Mouse (Mus musculus): ENCODE results near the gene Ccl27a. TPM values are rescaled to one million over a fixed set of nuclear protein-coding genes. Genes with fewer than 3 reads are reported as not detected.
A peak's percentile ranks its signal among the peaks of the same experiment; 100 is the strongest.

Ccl27a gene
- polyA plus RNA-seq, 1 experiment from 2014 or later, result 73.5 TPM

GRCm38 (mm10) chr4:41758701-41759100 is 15.3 kb downstream of the Ccl27a start:
- H3K27me3 ChIP-seq (ENCODE audit: control insufficient read depth, insufficient read depth, low read length), result no peaks in the 10 kb centered on the region
- H3K4me1 ChIP-seq (ENCODE audit: control insufficient read depth, insufficient read depth, low read length), result peaks cover 26% of the 10 kb centered on the region
- H3K9me3 ChIP-seq (ENCODE audit: control insufficient read depth, low read length), result no peaks in the 10 kb centered on the region
- ATAC-seq (ENCODE audit: low FRiP score) (no peak), DNase-seq (ENCODE audit: low spot score, missing footprints) (no peak)
- H3K27ac ChIP-seq (ENCODE audit: low read depth, low read length), result no peak overlapping the region
- no peaks in the 10 kb centered on the region for H3K36me3 ChIP-seq (ENCODE audit: control insufficient read depth, insufficient read depth, low read length)
- no peak overlapping the region for H3K4me2 ChIP-seq
- no peak overlapping the region for H3K4me3 ChIP-seq (ENCODE audit: low read depth, low read length)
- 92% methylated on average over 4 of the region's 4 CpGs for WGBS
- no peak overlapping the region for H3K9ac ChIP-seq (ENCODE audit: low read length)

- H3K4me1 ChIP-seq (ENCODE audit: control insufficient read depth, insufficient read depth, low read length), result peaks cover 26% of the 10 kb centered on the region
- DNase-seq (ENCODE audit: low spot score, missing footprints), result no peak
- no peak overlapping the region for H3K27ac ChIP-seq (ENCODE audit: low read depth, low read length)
Observed at GRCm38 (mm10) chr4:41758021-41758420, 16.0 kb downstream of the Ccl27a start.

DNA sequence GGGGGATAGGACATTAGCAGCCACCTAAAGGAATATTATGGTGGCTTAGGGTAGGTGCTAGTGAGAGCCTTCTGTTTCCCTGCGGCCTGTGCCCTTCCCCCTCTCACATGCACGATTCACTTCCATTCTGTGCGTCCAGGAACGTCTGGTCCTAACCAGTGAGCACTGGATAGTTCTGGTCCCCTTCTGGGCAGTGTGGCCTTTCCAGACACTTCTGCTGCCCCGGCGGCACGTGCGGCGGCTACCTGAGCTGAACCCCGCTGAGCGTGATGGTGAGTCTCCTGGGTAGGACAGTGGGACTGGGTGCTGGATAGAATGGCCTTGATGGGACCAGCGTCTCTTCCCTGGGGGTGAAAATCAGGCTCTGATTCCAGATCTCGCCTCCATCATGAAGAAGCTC is 16.7 kb downstream of the Ccl27a start:
- no peak overlapping the region for H3K4me3 ChIP-seq (ENCODE audit: low read depth, low read length)
- ATAC-seq (ENCODE audit: low FRiP score), result no peak
- no peak overlapping the region for H3K9ac ChIP-seq (ENCODE audit: low read length)
- peaks cover 25% of the 10 kb centered on the region for H3K4me1 ChIP-seq (ENCODE audit: control insufficient read depth, insufficient read depth, low read length)
- H3K9me3 ChIP-seq (ENCODE audit: control insufficient read depth, low read length), result no peaks in the 10 kb centered on the region
- no peaks in the 10 kb centered on the region for H3K27me3 ChIP-seq (ENCODE audit: control insufficient read depth, insufficient read depth, low read length)
- WGBS, result 91% methylated on average over 13 of the region's 13 CpGs
- H3K36me3 ChIP-seq (ENCODE audit: control insufficient read depth, insufficient read depth, low read length), result no peaks in the 10 kb centered on the region
- no peak overlapping the region for H3K27ac ChIP-seq (ENCODE audit: low read depth, low read length)
- no peak overlapping the region for H3K4me2 ChIP-seq
- no peak for DNase-seq (ENCODE audit: low spot score, missing footprints)

More at GRCm38 (mm10) chr4:41758021-41758420, 16.0 kb downstream of the Ccl27a start:
- H3K27me3 ChIP-seq (ENCODE audit: control insufficient read depth, insufficient read depth, low read length), result no peaks in the 10 kb centered on the region
- no peaks in the 10 kb centered on the region for H3K36me3 ChIP-seq (ENCODE audit: control insufficient read depth, insufficient read depth, low read length)
- H3K4me2 ChIP-seq, result no peak overlapping the region
- no peaks in the 10 kb centered on the region for H3K9me3 ChIP-seq (ENCODE audit: control insufficient read depth, low read length)
- 88% methylated on average over 11 of the region's 11 CpGs for WGBS
- H3K9ac ChIP-seq (ENCODE audit: low read length), result no peak overlapping the region
- H3K4me3 ChIP-seq (ENCODE audit: low read depth, low read length), result no peak overlapping the region
- no peak for ATAC-seq (ENCODE audit: low FRiP score)

DNA sequence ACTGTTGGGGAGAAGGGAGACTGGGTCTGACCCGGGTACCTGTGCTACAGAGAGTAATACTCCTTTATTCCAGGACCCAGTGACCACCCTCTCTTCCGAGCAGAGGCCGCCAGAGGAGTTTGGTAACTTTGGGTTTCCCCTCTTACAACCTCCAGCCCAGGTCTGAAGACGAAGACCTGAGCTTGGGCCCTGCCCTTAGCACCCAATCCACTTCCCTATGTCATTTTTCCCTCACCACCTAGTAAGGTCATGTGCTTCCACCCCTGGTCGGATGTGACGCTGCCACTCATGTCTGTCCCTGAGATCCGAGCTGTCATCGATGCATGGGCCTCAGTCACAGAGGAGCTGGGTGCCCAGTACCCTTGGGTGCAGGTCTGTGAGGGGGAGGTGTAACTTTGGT is 17.6 kb downstream of the Ccl27a start:
- Histone ChIP-seq H3K9me3 (ENCODE audit: control insufficient read depth, low read length) (no peaks in the 10 kb centered on the region), H3K4me2 (peak overlapping the region; percentile 99), H3K4me1 (ENCODE audit: control insufficient read depth, insufficient read depth, low read length) (peaks cover 17% of the 10 kb centered on the region), H3K4me3 (ENCODE audit: low read depth, low read length) (peak overlapping the region; percentile 69), H3K27ac (ENCODE audit: low read depth, low read length) (no peak overlapping the region), H3K9ac (ENCODE audit: low read length) (peak overlapping the region; percentile 70), H3K36me3 (ENCODE audit: control insufficient read depth, insufficient read depth, low read length) (no peaks in the 10 kb centered on the region), H3K27me3 (ENCODE audit: control insufficient read depth, insufficient read depth, low read length) (no peaks in the 10 kb centered on the region)
- ATAC-seq (ENCODE audit: low FRiP score) (no peak; the same call in 1 of the 2 replicates), DNase-seq (ENCODE audit: low spot score, missing footprints) (peak; percentile 80)
- 77% methylated on average over 8 of the region's 8 CpGs for WGBS

- Histone ChIP-seq H3K4me3 (ENCODE audit: low read depth, low read length) (peak within 1 kb of the TSS; percentile 69), H3K4me1 (ENCODE audit: control insufficient read depth, insufficient read depth, low read length) (peaks cover 10% of the 10 kb centered on the region), H3K27ac (ENCODE audit: low read depth, low read length) (peak within 1 kb of the TSS; percentile 22; the same call in 1 of the 2 replicates), H3K9me3 (ENCODE audit: control insufficient read depth, low read length) (no peaks in the 10 kb centered on the region), H3K4me2 (peak within 1 kb of the TSS; percentile 99), H3K36me3 (ENCODE audit: control insufficient read depth, insufficient read depth, low read length) (no peaks in the 10 kb centered on the region), H3K9ac (ENCODE audit: low read length) (peak within 1 kb of the TSS; percentile 70), H3K27me3 (ENCODE audit: control insufficient read depth, insufficient read depth, low read length) (no peaks in the 10 kb centered on the region)
- DNase-seq (ENCODE audit: low spot score, missing footprints) (peak; percentile 97), ATAC-seq (ENCODE audit: low FRiP score) (peak; percentile 77)
- under 1% methylated on average over 57 of the region's 57 CpGs for WGBS
Observed at GRCm38 (mm10) chr4:41755338-41756305, 18.4 kb downstream of the Ccl27a start, which contains the start of gene Sigmar1. TSS of gene Sigmar1 (minus strand) at chr4:41756157.

DNA sequence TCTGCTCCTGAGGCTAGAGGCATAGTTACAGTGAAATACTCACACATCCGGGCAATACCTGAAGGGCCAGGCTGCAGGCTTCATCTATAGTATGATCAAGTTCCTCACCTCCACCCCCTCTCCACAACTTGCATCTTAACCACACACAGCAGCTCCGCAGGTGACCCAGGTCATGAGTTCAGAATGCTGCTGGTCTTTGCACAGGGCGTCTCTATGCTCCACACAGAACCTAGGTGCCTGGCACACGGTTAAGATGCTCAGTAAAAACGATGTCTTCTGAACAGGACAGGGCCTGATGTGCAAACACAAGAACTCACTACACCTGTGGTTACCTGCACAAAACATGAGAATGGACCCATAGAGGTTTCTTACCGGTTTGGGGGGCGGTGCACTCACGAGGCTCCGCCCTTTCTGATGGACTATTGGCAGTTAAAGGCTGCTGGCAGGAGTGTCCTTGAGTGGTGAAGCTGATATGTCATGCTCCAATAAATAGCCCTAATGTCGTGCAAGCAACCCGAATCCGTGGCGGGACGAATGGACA is 19.2 kb downstream of the Ccl27a start, which contains the start of gene Galt:
Galt (plus strand) TSS at position 432 of the 541 bp plus-strand sequence.
- H3K4me1 ChIP-seq (ENCODE audit: control insufficient read depth, insufficient read depth, low read length), result peaks cover 3% of the 10 kb centered on the region
- ATAC-seq (ENCODE audit: low FRiP score) (peak; percentile 56), DNase-seq (ENCODE audit: low spot score, missing footprints) (no peak)
- H3K36me3 ChIP-seq (ENCODE audit: control insufficient read depth, insufficient read depth, low read length), result no peaks in the 10 kb centered on the region
- peak within 1 kb of the TSS; percentile 70 for H3K9ac ChIP-seq (ENCODE audit: low read length)
- 14% methylated on average over 14 of the region's 14 CpGs for WGBS
- H3K4me3 ChIP-seq (ENCODE audit: low read depth, low read length), result peak within 1 kb of the TSS; percentile 69
- H3K27me3 ChIP-seq (ENCODE audit: control insufficient read depth, insufficient read depth, low read length), result no peaks in the 10 kb centered on the region
- H3K9me3 ChIP-seq (ENCODE audit: control insufficient read depth, low read length), result no peaks in the 10 kb centered on the region
- H3K27ac ChIP-seq (ENCODE audit: low read depth, low read length), result peak within 1 kb of the TSS; percentile 22; the same call in 1 of the 2 replicates
- H3K4me2 ChIP-seq, result peak within 1 kb of the TSS; percentile 99

DNA sequence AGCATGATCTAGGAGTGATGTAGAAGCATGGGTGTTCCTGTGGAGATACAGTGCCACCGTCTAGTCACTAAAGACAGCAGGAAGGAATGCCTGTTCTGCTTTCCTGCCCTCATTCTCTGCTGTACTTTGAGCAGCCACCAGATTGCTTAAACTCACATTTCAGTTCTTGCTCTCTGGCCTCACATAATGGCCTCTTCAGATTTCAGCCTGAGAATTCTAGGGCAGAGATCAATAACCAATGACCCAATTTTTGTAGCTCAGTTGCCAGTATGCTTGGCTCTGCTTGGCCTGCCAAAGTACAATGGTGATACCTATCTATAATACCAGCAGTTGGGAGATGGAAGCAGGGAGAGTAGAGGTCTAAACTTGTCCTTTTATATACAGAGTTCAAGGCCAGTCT is 29.0 kb downstream of the Ccl27a start:
- Histone ChIP-seq H3K9me3 (ENCODE audit: control insufficient read depth, low read length) (peaks cover 8% of the 10 kb centered on the region; the same call in 1 of the 2 replicates), H3K4me3 (ENCODE audit: low read depth, low read length) (no peak overlapping the region), H3K4me2 (no peak overlapping the region), H3K4me1 (ENCODE audit: control insufficient read depth, insufficient read depth, low read length) (peaks cover 7% of the 10 kb centered on the region), H3K36me3 (ENCODE audit: control insufficient read depth, insufficient read depth, low read length) (no peaks in the 10 kb centered on the region), H3K27ac (ENCODE audit: low read depth, low read length) (no peak overlapping the region), H3K27me3 (ENCODE audit: control insufficient read depth, insufficient read depth, low read length) (no peaks in the 10 kb centered on the region), H3K9ac (ENCODE audit: low read length) (no peak overlapping the region)
- DNase-seq (ENCODE audit: low spot score, missing footprints) (no peak), ATAC-seq (ENCODE audit: low FRiP score) (no peak)
- 64% methylated on average over 1 of the region's 1 CpGs for WGBS

- no peak overlapping the region for H3K4me3 ChIP-seq (ENCODE audit: low read depth, low read length)
- no peaks in the 10 kb centered on the region for H3K27me3 ChIP-seq (ENCODE audit: control insufficient read depth, insufficient read depth, low read length)
- peaks cover under 1% of the 10 kb centered on the region; the same call in 1 of the 2 replicates for H3K36me3 ChIP-seq (ENCODE audit: control insufficient read depth, insufficient read depth, low read length)
- peaks cover 8% of the 10 kb centered on the region; the same call in 1 of the 2 replicates for H3K9me3 ChIP-seq (ENCODE audit: control insufficient read depth, low read length)
- DNase-seq (ENCODE audit: low spot score, missing footprints) (no peak), ATAC-seq (ENCODE audit: low FRiP score) (no peak)
- no peak overlapping the region for H3K27ac ChIP-seq (ENCODE audit: low read depth, low read length)
- 65% methylated on average over 2 of the region's 2 CpGs for WGBS
- peaks cover 12% of the 10 kb centered on the region for H3K4me1 ChIP-seq (ENCODE audit: control insufficient read depth, insufficient read depth, low read length)
- no peak overlapping the region for H3K9ac ChIP-seq (ENCODE audit: low read length)
- H3K4me2 ChIP-seq, result no peak overlapping the region
Observed at GRCm38 (mm10) chr4:41744131-41744530, 29.9 kb downstream of the Ccl27a start.
